Mouse (Mus musculus): Measurements from ENCODE around the gene Spats2.
A peak's percentile ranks its signal among the peaks of the same experiment; 100 is the strongest.
"Not testable (repeated sequence)": the region's sequence is repeated elsewhere in the genome, so short reads cannot be mapped to it uniquely, and the experiment has no call there.

The Spats2 gene

GRCm38 (mm10) chr15:99231998-99232397 lies 106.3 kb downstream of the Spats2 start:
- no peak for DNase-seq

GRCm38 (mm10) chr15:99233719-99234118 lies 108.0 kb downstream of the Spats2 start:
- DNase-seq: no peak

GRCm38 (mm10) chr15:99234326-99235010 lies 108.8 kb downstream of the Spats2 start:
- DNase-seq: no peak

GRCm38 (mm10) chr15:99238006-99238405 lies 112.3 kb downstream of the Spats2 start:
- DNase-seq: no peak

GRCm38 (mm10) chr15:99240129-99240528 lies 114.4 kb downstream of the Spats2 start:
- DNase-seq: no peak

GRCm38 (mm10) chr15:99241249-99241648 lies 115.5 kb downstream of the Spats2 start:
- no peak for DNase-seq

GRCm38 (mm10) chr15:99242045-99242444 lies 116.3 kb downstream of the Spats2 start:
- DNase-seq: no peak

- not testable (repeated sequence) for DNase-seq
Measured at GRCm38 (mm10) chr15:99246736-99247135, 121.0 kb downstream of the Spats2 start.

GRCm38 (mm10) chr15:99248972-99249371 lies 123.3 kb downstream of the Spats2 start:
- no peak for DNase-seq

GRCm38 (mm10) chr15:99249938-99250337 lies 124.2 kb downstream of the Spats2 start:
- no peak for DNase-seq

GRCm38 (mm10) chr15:99251111-99251510 lies 125.4 kb downstream of the Spats2 start:
- DNase-seq: not testable (repeated sequence)

GRCm38 (mm10) chr15:99251626-99252380 lies 126.1 kb downstream of the Spats2 start, which contains the start of gene Mcrs1:
Mcrs1 (minus strand) TSS chr15:99251961.
- DNase-seq: peak; percentile 100

GRCm38 (mm10) chr15:99252381-99253174 lies 126.9 kb downstream of the Spats2 start:
- DNase-seq: no peak

- not testable (repeated sequence) for DNase-seq
Measured at GRCm38 (mm10) chr15:99253175-99253479, 127.4 kb downstream of the Spats2 start.

- no peak for DNase-seq
Measured at GRCm38 (mm10) chr15:99253772-99254171, 128.1 kb downstream of the Spats2 start.

- no peak for DNase-seq
Measured at GRCm38 (mm10) chr15:99254477-99255005, 128.8 kb downstream of the Spats2 start.

- no peak for DNase-seq
Measured at GRCm38 (mm10) chr15:99255241-99255749, 129.6 kb downstream of the Spats2 start.

- DNase-seq: no peak
Measured at GRCm38 (mm10) chr15:99259167-99259729, 133.5 kb downstream of the Spats2 start.

- peak; percentile 87 for DNase-seq
Measured at GRCm38 (mm10) chr15:99259730-99260252, 134.1 kb downstream of the Spats2 start.

GRCm38 (mm10) chr15:99262702-99263101 lies 137.0 kb downstream of the Spats2 start:
- DNase-seq: no peak
